Mouse (Mus musculus): ENCODE results near the gene Coa5. TPM values are rescaled to one million over a fixed set of nuclear protein-coding genes. Genes with fewer than 3 reads are reported as not detected.

Coa5 gene
- polyA plus RNA-seq, 1 experiment from 2014 or later = 71.8 TPM

DNA sequence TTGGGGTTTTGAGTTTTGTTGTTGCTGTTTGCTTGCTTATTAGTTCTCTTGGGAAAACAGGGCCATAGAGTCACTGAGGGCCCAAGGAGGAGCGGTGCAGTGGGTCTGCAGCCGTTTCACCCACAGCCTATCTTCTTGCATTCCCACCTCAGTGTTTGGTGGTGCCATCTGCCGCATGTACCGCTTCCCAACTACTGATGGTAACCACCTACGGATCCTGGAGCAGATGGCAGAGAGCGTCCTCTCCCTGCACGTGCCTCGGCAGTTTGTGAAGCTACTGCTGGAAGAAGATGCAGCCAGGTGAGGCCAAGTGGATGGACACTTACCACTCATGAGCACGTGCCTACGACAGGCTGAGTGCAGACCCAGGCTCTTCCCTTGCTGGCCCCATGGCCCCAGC lies 61.8 kb downstream of the Coa5 start:
- ATAC-seq (replicated peaks; ENCODE audit: low FRiP score) = no peak
- H3K27me3 ChIP-seq (replicated peaks; ENCODE audit: control insufficient read depth, insufficient read depth, low read length) = no peaks in the 10 kb centered on the region
- H3K27ac ChIP-seq (ENCODE audit: low read depth, low read length) = no peak overlapping the region
- H3K4me2 ChIP-seq = no peak overlapping the region
- no peak overlapping the region for H3K4me3 ChIP-seq (ENCODE audit: low read depth, low read length)
- H3K9ac ChIP-seq (ENCODE audit: low read depth, low read length) = no peak overlapping the region
- no peaks in the 10 kb centered on the region for H3K4me1 ChIP-seq (replicated peaks; ENCODE audit: control insufficient read depth, insufficient read depth, low read length)
- H3K9me3 ChIP-seq (ENCODE audit: control insufficient read depth, low read length) = no peaks in the 10 kb centered on the region
- WGBS = 93% methylated on average over 10 of the region's 10 CpGs
- DNase-seq (ENCODE audit: low spot score) = no peak
- H3K36me3 ChIP-seq (ENCODE audit: control insufficient read depth, insufficient read depth, low read length) = no peaks in the 10 kb centered on the region

Other genes with a start within 250 kb of the Coa5 start
- gene Cnga3, start 215.7 kb downstream of the Coa5 start, polyA plus RNA-seq (2014; fragmentation: Nextera tagmentation; extraction: Ambion mirVana) = not detected in 2 replicates
- gene Inpp4a, start 130.2 kb downstream of the Coa5 start, polyA plus RNA-seq (2014; fragmentation: Nextera tagmentation; extraction: Ambion mirVana) = 6.0 and 6.8 TPM in 2 replicates
- gene Unc50, start within 50 bp of the Coa5 start, polyA plus RNA-seq (2014; fragmentation: Nextera tagmentation; extraction: Ambion mirVana) = 111 and 113 TPM in 2 replicates
- gene Mgat4a, start 110.9 kb upstream of the Coa5 start, polyA plus RNA-seq (2014; fragmentation: Nextera tagmentation; extraction: Ambion mirVana) = 2.6 TPM in 2 replicates